Mouse (Mus musculus): ENCODE results near the gene Lrba. TPM values are rescaled to one million over a fixed set of nuclear protein-coding genes. Genes with fewer than 3 reads are reported as not detected.

Lrba gene
- polyA plus RNA-seq, 1 experiment from 2014 or later = 2.5 TPM

DNA sequence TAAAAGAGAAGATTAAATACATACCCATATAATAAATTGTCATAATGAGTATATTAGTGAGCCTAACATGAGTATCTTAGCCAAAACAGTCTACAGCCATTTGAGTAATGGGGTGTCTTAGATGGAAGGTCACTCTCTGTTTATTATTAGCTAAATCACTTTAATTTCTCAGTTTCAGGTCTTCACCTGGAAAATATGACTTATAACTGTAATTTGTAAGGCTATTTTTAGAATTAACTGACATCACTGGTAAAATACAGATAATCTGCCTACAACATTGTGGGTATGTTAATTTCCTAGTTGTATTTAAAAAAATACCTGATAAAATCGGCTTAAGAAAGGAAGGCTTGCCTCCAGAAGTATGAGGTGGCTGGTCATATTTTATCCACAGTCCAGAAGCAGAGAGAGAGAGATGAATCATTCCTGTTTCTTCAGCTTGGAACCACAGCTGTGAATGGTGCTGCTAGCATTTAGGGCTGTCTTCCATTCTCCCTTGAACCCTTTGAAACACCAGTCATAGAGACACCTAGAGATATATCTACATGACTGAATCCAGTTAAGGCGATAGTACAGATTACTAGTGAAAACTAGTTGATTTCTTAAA lies 294.1 kb downstream of the Lrba start:
- TF ChIP-seq EP300 (IDR thresholded peaks at IDR 0.05) (no peak), CTCF (IDR thresholded peaks at IDR 0.05) (no peak)
- H3K36me3 ChIP-seq (ENCODE audit: insufficient read depth, low read length) = no peaks in the 10 kb centered on the region
- no peaks in the 10 kb centered on the region for H3K27me3 ChIP-seq (replicated peaks; ENCODE audit: insufficient read depth, low read length)
- DNase-seq (ENCODE audit: low spot score) (no peak), ATAC-seq (no peak)
- no peak overlapping the region for H3K4me2 ChIP-seq (replicated peaks; ENCODE audit: low read depth, low read length)
- no peak overlapping the region for H3K9ac ChIP-seq (replicated peaks; ENCODE audit: low read depth)
- H3K27ac ChIP-seq (ENCODE audit: low read length) = no peak overlapping the region
- no peaks in the 10 kb centered on the region for H3K4me1 ChIP-seq (ENCODE audit: insufficient read depth, low read depth, low read length)
- no peaks in the 10 kb centered on the region for H3K9me3 ChIP-seq (ENCODE audit: low read length)
- 78% methylated on average over 2 of the region's 2 CpGs for WGBS
- no peak overlapping the region for H3K4me3 ChIP-seq (ENCODE audit: low read depth, low read length)

DNA sequence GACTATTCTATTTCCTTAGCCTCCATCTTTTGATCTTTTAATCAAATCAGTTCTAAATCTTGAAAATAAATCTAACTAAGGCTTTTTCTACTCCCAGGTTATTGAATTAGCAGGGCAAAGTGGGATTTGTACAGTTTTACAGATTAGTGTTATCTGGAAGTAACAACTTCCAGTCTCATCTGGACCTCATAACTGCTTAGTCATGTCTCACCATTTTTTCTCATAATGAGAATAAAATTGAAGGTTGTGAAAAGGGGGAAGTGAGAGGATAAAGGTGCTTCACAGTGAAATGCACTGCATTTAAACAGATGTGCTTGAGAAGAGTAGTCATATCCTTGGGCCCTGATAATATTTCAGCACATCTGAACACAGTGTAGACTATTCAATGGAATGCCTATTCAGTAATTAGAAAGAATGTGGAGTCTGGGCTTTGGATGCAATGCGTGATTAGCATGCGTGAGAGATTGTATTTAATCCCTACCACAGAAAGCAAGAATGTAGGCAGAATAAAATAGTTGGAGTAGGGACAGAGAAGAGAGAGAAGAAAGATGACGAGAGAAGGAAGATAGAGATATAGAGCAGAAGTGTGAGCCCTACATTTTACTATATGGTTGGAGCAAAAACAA lies 298.5 kb downstream of the Lrba start:
- Histone ChIP-seq H3K9me3 (ENCODE audit: low read length) (no peaks in the 10 kb centered on the region), H3K4me3 (ENCODE audit: low read depth, low read length) (no peak overlapping the region), H3K4me2 (replicated peaks; ENCODE audit: low read depth, low read length) (no peak overlapping the region), H3K27ac (ENCODE audit: low read length) (no peak overlapping the region), H3K36me3 (ENCODE audit: insufficient read depth, low read length) (no peaks in the 10 kb centered on the region), H3K9ac (replicated peaks; ENCODE audit: low read depth) (no peak overlapping the region), H3K27me3 (replicated peaks; ENCODE audit: insufficient read depth, low read length) (no peaks in the 10 kb centered on the region), H3K4me1 (ENCODE audit: insufficient read depth, low read depth, low read length) (no peaks in the 10 kb centered on the region)
- DNase-seq (ENCODE audit: low spot score) (no peak), ATAC-seq (no peak)
- no peak for TF ChIP-seq EP300 (IDR thresholded peaks at IDR 0.05)
- TF ChIP-seq CTCF (IDR thresholded peaks at IDR 0.05) = no peak
- WGBS = 83% methylated on average over 3 of the region's 3 CpGs

DNA sequence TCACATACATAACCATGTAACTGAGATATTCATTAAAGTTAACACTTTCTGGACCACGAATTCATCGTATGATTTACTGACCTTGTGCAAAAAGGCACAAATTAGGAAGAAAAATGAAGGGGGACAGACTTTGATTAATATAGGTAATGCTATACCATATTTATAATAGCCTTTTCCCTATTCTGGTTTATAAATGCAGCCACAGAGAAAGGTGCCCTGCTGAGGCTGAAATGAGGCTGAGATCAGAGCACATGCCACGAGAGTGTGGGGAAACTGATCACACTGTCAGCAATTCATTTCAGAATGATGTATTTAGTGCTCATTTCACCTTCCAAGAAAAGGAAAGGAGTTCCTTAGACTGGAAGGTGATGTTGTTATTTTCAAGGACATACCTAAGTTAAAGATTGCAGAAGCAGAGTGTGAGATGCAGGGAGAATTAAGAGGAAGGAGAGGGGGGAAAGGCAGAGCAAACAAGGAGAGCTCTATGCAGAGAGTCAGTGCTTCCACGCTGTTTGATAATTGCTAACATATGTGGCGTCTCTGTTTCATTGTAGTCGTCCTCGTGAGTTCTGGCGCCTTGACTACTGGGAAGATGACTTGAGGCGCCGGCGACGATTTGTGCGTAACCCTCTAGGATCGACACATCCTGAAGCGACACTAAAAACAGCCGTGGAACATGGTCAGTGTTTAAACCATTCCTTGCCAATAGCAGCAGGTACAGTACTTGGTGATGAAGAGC lies 307.2 kb downstream of the Lrba start:
- Histone ChIP-seq H3K36me3 (ENCODE audit: insufficient read depth, low read length) (no peaks in the 10 kb centered on the region), H3K4me2 (replicated peaks; ENCODE audit: low read depth, low read length) (no peak overlapping the region), H3K9ac (replicated peaks; ENCODE audit: low read depth) (no peak overlapping the region), H3K4me1 (ENCODE audit: insufficient read depth, low read depth, low read length) (no peaks in the 10 kb centered on the region), H3K27ac (ENCODE audit: low read length) (no peak overlapping the region), H3K4me3 (ENCODE audit: low read depth, low read length) (no peak overlapping the region), H3K27me3 (replicated peaks; ENCODE audit: insufficient read depth, low read length) (no peaks in the 10 kb centered on the region), H3K9me3 (ENCODE audit: low read length) (no peaks in the 10 kb centered on the region)
- no peak for DNase-seq (ENCODE audit: low spot score)
- TF ChIP-seq CTCF (IDR thresholded peaks at IDR 0.05) (no peak), EP300 (IDR thresholded peaks at IDR 0.05) (no peak)
- ATAC-seq = no peak
- 69% methylated on average over 16 of the region's 16 CpGs for WGBS

DNA sequence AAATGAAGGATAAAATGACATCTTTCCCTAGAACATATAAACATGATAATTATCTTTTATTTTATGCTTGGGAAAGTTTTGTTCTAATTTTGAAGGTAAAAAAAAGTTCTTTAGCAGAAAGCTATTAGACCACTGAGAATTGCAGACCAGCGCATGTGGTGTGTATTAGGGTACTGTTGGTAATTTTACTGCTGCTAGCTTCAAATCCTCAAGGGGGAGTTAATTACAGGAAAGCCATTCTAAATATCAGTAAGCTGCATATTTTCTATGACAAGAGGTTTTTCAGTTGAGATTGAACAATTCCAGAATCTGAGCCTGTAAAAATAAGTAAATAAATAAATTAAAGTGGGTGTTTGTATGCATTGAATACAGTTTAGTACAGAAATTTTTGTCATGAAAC lies 312.3 kb downstream of the Lrba start:
- Histone ChIP-seq H3K36me3 (ENCODE audit: insufficient read depth, low read length) (no peaks in the 10 kb centered on the region), H3K27me3 (replicated peaks; ENCODE audit: insufficient read depth, low read length) (no peaks in the 10 kb centered on the region), H3K27ac (ENCODE audit: low read length) (no peak overlapping the region), H3K4me1 (ENCODE audit: insufficient read depth, low read depth, low read length) (no peaks in the 10 kb centered on the region), H3K9me3 (ENCODE audit: low read length) (no peaks in the 10 kb centered on the region), H3K4me3 (ENCODE audit: low read depth, low read length) (no peak overlapping the region), H3K4me2 (replicated peaks; ENCODE audit: low read depth, low read length) (no peak overlapping the region), H3K9ac (replicated peaks; ENCODE audit: low read depth) (no peak overlapping the region)
- 95% methylated on average over 1 of the region's 1 CpGs for WGBS
- TF ChIP-seq EP300 (IDR thresholded peaks at IDR 0.05) (no peak), CTCF (IDR thresholded peaks at IDR 0.05) (no peak)
- no peak for ATAC-seq
- no peak for DNase-seq (ENCODE audit: low spot score)

DNA sequence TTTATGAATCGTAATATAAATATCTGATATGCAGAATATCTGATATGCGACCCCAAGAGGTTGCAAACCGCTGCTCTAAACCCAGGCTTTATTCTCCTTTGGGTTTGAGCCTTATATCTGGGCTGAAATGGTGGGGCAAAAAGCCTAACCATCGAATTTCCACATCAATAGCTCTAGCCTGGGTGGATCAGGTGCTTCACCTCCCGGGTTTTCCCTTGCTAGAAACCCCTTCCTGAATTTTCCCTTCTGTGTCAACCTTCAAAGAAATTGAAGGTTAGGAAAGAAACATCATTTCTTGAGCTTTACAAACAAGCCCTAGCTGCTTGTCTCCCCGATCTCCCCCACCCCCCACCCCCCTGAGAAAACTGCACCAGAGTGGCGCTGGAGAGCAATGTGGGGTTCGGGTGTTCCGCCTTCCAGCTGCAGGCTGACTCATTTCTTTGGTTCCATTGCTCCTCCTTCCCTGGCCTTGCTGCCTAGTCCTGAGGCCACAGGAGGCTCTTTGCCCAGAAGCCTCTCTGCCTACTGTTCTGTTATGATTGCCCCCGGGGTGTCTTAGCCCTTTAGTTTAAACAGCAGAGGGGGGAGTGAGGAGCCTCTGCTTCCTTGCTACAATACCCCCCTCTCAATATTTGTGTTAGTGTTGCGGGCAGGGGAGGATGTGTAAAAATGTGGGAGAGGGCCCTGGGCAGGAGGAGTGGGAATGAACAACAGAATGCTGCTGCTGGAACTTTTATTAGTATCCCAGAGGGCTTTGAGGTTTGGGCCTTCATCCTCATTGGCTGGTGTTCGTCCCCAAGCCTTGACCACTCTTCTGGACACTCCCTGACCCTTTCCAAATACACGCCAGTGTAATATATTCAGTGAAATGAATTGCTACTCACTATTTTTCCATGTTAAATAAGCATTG lies 314.4 kb downstream of the Lrba start:
- no peak overlapping the region for H3K9ac ChIP-seq (replicated peaks; ENCODE audit: low read depth)
- no peaks in the 10 kb centered on the region for H3K27me3 ChIP-seq (replicated peaks; ENCODE audit: insufficient read depth, low read length)
- TF ChIP-seq CTCF (IDR thresholded peaks at IDR 0.05) = no peak
- TF ChIP-seq EP300 (IDR thresholded peaks at IDR 0.05) = no peak
- H3K4me2 ChIP-seq (replicated peaks; ENCODE audit: low read depth, low read length) = no peak overlapping the region
- no peak overlapping the region for H3K27ac ChIP-seq (ENCODE audit: low read length)
- H3K4me1 ChIP-seq (ENCODE audit: insufficient read depth, low read depth, low read length) = no peaks in the 10 kb centered on the region
- no peak for DNase-seq (ENCODE audit: low spot score)
- H3K4me3 ChIP-seq (ENCODE audit: low read depth, low read length) = no peak overlapping the region
- no peak for ATAC-seq
- no peaks in the 10 kb centered on the region for H3K9me3 ChIP-seq (ENCODE audit: low read length)
- 37% methylated on average over 13 of the region's 13 CpGs for WGBS
- H3K36me3 ChIP-seq (ENCODE audit: insufficient read depth, low read length) = no peaks in the 10 kb centered on the region
